Mouse (Mus musculus): Measurements from ENCODE around the gene Hdac4. TPM values are rescaled to one million over a fixed set of nuclear protein-coding genes. Genes with fewer than 3 reads are reported as not detected.

The Hdac4 gene
- polyA plus RNA-seq, 1 experiment from 2014 or later = 34.7 TPM

- ATAC-seq (ENCODE audit: insufficient number of reproducible peaks, insufficient read depth, low FRiP score, low TSS enrichment, low read depth) = no peak
- Histone ChIP-seq H3K36me3 (no peaks in the 10 kb centered on the region), H3K4me3 (no peak overlapping the region), H3K9me3 (no peaks in the 10 kb centered on the region), H3K9ac (no peak overlapping the region), H3K4me2 (no peak overlapping the region), H3K4me1 (peaks cover 19% of the 10 kb centered on the region), H3K27ac (no peak overlapping the region), H3K27me3 (no peaks in the 10 kb centered on the region)
- 78% methylated on average over 7 of the region's 7 CpGs for WGBS
These were observed 273.0 kb downstream of the Hdac4 start for GRCm38 (mm10) chr1:91922235-91923152.

DNA sequence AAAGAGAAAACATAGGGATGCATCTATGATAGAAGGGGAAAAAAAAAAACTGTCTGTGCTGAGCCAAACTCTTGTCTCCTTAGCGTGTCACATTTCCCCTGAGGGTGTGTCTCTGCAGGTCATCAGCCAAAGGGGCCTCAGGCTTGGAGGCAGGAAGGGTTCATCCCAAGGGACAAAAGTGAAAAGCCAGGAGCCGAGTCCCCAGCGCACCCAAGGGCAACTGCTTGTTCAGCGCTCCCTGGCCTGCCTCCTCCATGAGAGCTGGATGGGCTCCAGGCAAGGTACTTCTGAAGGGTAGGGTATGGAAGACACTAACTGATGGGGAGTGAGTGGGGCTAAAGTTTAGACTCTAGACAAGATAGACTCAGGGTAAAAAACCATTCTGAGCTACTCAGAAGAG is 273.8 kb downstream of the Hdac4 start:
- 77% methylated on average over 4 of the region's 4 CpGs for WGBS
- no peak for ATAC-seq (ENCODE audit: insufficient number of reproducible peaks, insufficient read depth, low FRiP score, low TSS enrichment, low read depth)
- no peak overlapping the region for H3K9ac ChIP-seq
- H3K27ac ChIP-seq = no peak overlapping the region
- H3K36me3 ChIP-seq = no peaks in the 10 kb centered on the region
- no peaks in the 10 kb centered on the region for H3K27me3 ChIP-seq
- H3K4me3 ChIP-seq = no peak overlapping the region
- no peaks in the 10 kb centered on the region for H3K9me3 ChIP-seq
- peaks cover 19% of the 10 kb centered on the region for H3K4me1 ChIP-seq
- H3K4me2 ChIP-seq = no peak overlapping the region

DNA sequence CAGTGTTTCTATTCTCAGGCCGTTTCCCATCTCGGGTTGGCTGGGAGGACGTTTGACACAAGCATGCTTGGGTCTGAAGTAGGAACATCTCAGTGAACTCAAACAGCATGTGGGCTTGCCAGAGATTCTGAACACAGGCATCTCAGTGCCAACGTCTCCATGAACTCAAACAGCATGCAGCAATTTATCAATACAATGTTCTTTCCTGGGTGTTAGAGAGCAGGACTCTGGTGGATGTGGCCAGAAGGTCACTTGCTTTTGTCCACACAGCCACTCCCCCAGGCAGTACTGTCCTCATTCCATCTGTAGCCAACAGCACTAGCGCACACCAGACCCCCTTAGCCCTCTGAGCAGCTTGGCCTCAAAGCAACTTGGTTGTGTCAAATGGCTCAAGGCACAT is 274.2 kb downstream of the Hdac4 start:
- Histone ChIP-seq H3K27ac (no peak overlapping the region), H3K27me3 (no peaks in the 10 kb centered on the region), H3K36me3 (no peaks in the 10 kb centered on the region), H3K4me3 (no peak overlapping the region), H3K4me2 (no peak overlapping the region), H3K9ac (no peak overlapping the region), H3K4me1 (peaks cover 19% of the 10 kb centered on the region), H3K9me3 (no peaks in the 10 kb centered on the region)
- 71% methylated on average over 5 of the region's 5 CpGs for WGBS
- ATAC-seq (ENCODE audit: insufficient number of reproducible peaks, insufficient read depth, low FRiP score, low TSS enrichment, low read depth) = no peak

GRCm38 (mm10) chr1:91920038-91920589 is 275.4 kb downstream of the Hdac4 start:
- Histone ChIP-seq H3K4me2 (no peak overlapping the region), H3K36me3 (no peaks in the 10 kb centered on the region), H3K27me3 (no peaks in the 10 kb centered on the region), H3K9ac (no peak overlapping the region), H3K4me1 (peaks cover 19% of the 10 kb centered on the region), H3K27ac (peak overlapping the region; percentile 33; the same call in 1 of the 2 replicates), H3K9me3 (no peaks in the 10 kb centered on the region), H3K4me3 (no peak overlapping the region)
- no peak for ATAC-seq (ENCODE audit: insufficient number of reproducible peaks, insufficient read depth, low FRiP score, low TSS enrichment, low read depth)
- 20% methylated on average over 7 of the region's 7 CpGs for WGBS

DNA sequence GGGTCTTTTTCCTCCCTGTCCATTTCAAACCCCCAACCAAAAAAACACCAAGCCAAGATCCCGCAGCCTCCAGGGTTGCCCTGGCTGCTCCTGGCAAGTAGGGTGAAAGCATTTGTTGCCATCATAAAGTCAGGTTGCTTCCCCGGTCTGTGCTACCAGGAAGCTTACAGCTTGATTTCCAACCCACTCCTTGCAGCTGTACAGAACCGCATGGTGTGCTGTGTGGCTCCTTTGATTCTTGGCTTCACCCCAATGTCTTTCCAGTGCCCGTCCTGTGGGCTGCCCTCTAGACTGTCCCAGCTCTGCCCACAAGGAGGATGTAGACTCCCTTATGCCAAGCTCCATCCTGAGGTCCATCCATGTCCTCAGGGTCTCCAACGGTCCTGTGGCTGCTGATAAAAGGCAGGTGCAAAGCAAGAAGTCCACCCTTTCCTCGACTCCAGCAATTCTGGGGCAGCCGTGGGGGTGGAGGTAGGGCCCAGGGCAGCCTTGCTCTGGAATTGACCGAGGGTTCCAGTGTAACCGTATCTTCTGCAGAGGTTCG is 277.2 kb downstream of the Hdac4 start:
- no peak overlapping the region for H3K4me2 ChIP-seq
- 85% methylated on average over 10 of the region's 10 CpGs for WGBS

DNA sequence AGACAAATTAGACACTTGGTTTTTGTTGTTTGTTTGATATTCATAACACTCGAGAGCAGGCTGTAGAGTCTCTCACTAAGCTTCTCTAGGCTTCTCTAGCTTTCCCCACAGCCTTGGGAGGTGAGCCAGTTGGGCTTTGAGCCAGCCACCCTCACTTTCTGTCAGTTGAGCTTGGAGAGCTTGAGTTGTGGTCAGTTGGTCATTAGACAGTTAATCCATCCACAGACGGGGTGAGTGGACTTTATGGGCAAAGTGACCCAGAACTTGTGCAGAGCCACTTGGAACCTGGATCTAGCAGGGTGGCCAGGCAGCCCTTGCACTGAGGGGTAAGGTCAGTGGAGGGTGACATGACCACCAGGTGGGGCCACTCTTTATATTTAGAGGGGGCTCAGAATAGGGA is 277.9 kb downstream of the Hdac4 start:
- Histone ChIP-seq H3K9ac (no peak overlapping the region), H3K4me3 (no peak overlapping the region), H3K36me3 (no peaks in the 10 kb centered on the region), H3K4me1 (peaks cover 34% of the 10 kb centered on the region), H3K9me3 (no peaks in the 10 kb centered on the region), H3K27me3 (no peaks in the 10 kb centered on the region), H3K4me2 (no peak overlapping the region), H3K27ac (no peak overlapping the region)
- no peak for ATAC-seq (ENCODE audit: insufficient number of reproducible peaks, insufficient read depth, low FRiP score, low TSS enrichment, low read depth)
- 60% methylated on average over 2 of the region's 2 CpGs for WGBS

More for the DNA sequence above, 277.2 kb downstream of the Hdac4 start:
- H3K4me3 ChIP-seq = no peak overlapping the region
- no peaks in the 10 kb centered on the region for H3K9me3 ChIP-seq
- H3K27ac ChIP-seq = no peak overlapping the region
- H3K4me1 ChIP-seq = peaks cover 27% of the 10 kb centered on the region
- no peak overlapping the region for H3K9ac ChIP-seq
- H3K36me3 ChIP-seq = no peaks in the 10 kb centered on the region
- no peaks in the 10 kb centered on the region for H3K27me3 ChIP-seq
- ATAC-seq (ENCODE audit: insufficient number of reproducible peaks, insufficient read depth, low FRiP score, low TSS enrichment, low read depth) = no peak

DNA sequence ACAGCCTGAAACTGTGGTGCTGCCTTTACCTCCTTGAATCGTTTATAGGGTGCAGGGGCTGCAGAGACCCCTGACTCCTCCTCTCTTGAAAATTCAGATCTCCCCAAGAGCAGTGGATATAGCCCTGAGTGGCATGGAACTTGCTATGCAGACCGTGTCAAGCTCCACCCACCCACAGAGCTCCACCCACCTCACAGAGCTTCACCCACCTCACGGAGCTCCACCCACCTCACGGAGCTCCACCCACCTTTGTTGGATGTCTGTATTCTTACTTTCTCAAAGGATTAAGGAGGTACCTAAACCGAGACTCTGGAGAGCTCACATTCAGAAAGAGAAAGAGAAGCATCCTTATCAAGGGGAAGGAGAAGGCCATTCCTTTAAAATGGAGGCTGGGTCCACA is 279.5 kb downstream of the Hdac4 start:
- H3K36me3 ChIP-seq = no peaks in the 10 kb centered on the region
- ATAC-seq (ENCODE audit: insufficient number of reproducible peaks, insufficient read depth, low FRiP score, low TSS enrichment, low read depth) = no peak
- H3K9ac ChIP-seq = no peak overlapping the region
- H3K9me3 ChIP-seq = no peaks in the 10 kb centered on the region
- H3K4me3 ChIP-seq = no peak overlapping the region
- no peak overlapping the region for H3K4me2 ChIP-seq
- H3K4me1 ChIP-seq = peaks cover 40% of the 10 kb centered on the region
- H3K27me3 ChIP-seq = no peaks in the 10 kb centered on the region
- no peak overlapping the region for H3K27ac ChIP-seq
- 81% methylated on average over 5 of the region's 5 CpGs for WGBS

- ATAC-seq (ENCODE audit: insufficient number of reproducible peaks, insufficient read depth, low FRiP score, low TSS enrichment, low read depth) = no peak
- H3K36me3 ChIP-seq = no peaks in the 10 kb centered on the region
- peaks cover 27% of the 10 kb centered on the region for H3K4me1 ChIP-seq
- no peak overlapping the region for H3K4me2 ChIP-seq
- no peak overlapping the region for H3K4me3 ChIP-seq
- H3K27me3 ChIP-seq = no peaks in the 10 kb centered on the region
- H3K9ac ChIP-seq = no peak overlapping the region
- no peak overlapping the region for H3K27ac ChIP-seq
- H3K9me3 ChIP-seq = no peaks in the 10 kb centered on the region
- 69% methylated on average over 3 of the region's 3 CpGs for WGBS
These were observed 280.9 kb downstream of the Hdac4 start for GRCm38 (mm10) chr1:91914648-91915047.

DNA sequence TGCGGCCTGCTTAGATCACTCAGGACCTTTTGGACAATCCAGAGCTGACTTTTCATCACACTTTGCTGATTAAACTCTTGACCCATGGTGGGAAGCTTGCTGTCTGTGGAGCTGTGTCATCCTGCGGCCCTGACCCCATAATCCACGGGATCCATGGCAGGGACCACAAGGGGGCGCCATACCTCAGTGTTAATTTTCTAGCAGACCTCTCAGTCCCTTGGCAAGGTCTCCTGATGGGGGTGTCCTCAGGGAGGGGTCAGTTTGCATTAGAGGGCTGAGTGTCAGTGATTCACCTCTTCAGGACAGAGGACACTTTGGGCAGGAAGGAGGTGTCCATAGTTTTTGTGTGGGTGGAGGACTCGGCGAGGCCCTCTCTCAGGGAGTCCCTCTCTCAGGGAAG is 281.6 kb downstream of the Hdac4 start:
- no peak overlapping the region for H3K9ac ChIP-seq
- H3K36me3 ChIP-seq = no peaks in the 10 kb centered on the region
- no peak overlapping the region for H3K4me3 ChIP-seq
- no peaks in the 10 kb centered on the region for H3K9me3 ChIP-seq
- no peaks in the 10 kb centered on the region for H3K27me3 ChIP-seq
- H3K4me2 ChIP-seq = no peak overlapping the region
- peaks cover 26% of the 10 kb centered on the region for H3K4me1 ChIP-seq
- WGBS = 49% methylated on average over 6 of the region's 6 CpGs
- ATAC-seq (ENCODE audit: insufficient number of reproducible peaks, insufficient read depth, low FRiP score, low TSS enrichment, low read depth) = no peak
- no peak overlapping the region for H3K27ac ChIP-seq

DNA sequence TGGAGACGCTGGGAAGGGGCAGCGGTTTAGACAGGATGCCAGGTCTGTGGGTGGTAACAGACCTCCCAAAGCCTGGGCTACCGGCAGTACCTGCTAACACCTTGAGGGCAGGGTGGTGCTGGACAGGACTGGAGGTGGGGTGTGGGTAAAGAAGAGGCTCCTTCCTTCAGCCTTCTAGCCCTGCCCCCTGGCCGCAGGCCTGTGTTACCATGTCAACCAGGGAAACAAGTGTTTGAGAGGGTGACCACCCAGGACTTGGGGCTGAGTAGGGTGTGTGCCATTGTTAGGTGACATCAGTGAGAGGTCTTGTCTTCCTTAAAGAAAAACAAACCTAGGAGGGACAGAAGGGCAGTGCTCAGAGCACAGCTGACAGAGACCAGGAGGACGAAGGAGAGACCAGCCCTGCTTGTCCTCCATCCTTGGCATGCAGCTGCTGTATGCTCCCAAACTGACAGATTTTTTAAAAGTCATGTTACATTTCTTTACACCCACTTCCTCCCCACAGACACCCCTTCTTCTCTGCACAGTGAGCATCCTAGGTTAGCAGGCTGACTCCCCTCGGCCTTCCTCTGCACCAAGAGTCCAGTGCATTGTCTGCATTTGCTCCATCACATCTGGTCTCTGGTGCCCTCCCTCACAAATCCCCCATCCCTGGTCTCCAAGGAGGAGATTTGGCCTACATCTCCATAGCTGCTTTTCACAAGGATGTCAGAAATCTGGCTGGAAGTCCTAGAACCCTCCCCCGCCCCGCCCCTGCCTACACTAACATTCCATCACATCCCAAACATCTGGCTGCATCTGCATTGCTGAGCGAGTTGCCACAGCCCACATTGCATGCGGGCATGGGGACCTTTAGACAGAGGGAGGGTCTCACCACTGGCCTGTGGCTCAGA is 283.0 kb downstream of the Hdac4 start:
- no peak overlapping the region for H3K4me3 ChIP-seq
- H3K27me3 ChIP-seq = no peaks in the 10 kb centered on the region
- H3K9me3 ChIP-seq = no peaks in the 10 kb centered on the region
- no peaks in the 10 kb centered on the region for H3K36me3 ChIP-seq
- peak; percentile 34 for ATAC-seq (ENCODE audit: insufficient number of reproducible peaks, insufficient read depth, low FRiP score, low TSS enrichment, low read depth)
- 40% methylated on average over 10 of the region's 10 CpGs for WGBS
- H3K27ac ChIP-seq = peak overlapping the region; percentile 55
- no peak overlapping the region for H3K9ac ChIP-seq
- no peak overlapping the region for H3K4me2 ChIP-seq
- H3K4me1 ChIP-seq = peaks cover 28% of the 10 kb centered on the region

GRCm38 (mm10) chr1:91905268-91905667 is 290.2 kb downstream of the Hdac4 start:
- Histone ChIP-seq H3K4me3 (no peak overlapping the region), H3K27ac (no peak overlapping the region), H3K4me1 (peaks cover 13% of the 10 kb centered on the region), H3K9ac (no peak overlapping the region), H3K36me3 (no peaks in the 10 kb centered on the region), H3K9me3 (no peaks in the 10 kb centered on the region), H3K4me2 (no peak overlapping the region), H3K27me3 (no peaks in the 10 kb centered on the region)
- WGBS = 86% methylated on average over 6 of the region's 6 CpGs
- no peak for ATAC-seq (ENCODE audit: insufficient number of reproducible peaks, insufficient read depth, low FRiP score, low TSS enrichment, low read depth)

All from embryonic facial prominence, embryonic 13.5 days (tissue).